Mouse (Mus musculus): ENCODE measurements around the gene Lin52.

DNA sequence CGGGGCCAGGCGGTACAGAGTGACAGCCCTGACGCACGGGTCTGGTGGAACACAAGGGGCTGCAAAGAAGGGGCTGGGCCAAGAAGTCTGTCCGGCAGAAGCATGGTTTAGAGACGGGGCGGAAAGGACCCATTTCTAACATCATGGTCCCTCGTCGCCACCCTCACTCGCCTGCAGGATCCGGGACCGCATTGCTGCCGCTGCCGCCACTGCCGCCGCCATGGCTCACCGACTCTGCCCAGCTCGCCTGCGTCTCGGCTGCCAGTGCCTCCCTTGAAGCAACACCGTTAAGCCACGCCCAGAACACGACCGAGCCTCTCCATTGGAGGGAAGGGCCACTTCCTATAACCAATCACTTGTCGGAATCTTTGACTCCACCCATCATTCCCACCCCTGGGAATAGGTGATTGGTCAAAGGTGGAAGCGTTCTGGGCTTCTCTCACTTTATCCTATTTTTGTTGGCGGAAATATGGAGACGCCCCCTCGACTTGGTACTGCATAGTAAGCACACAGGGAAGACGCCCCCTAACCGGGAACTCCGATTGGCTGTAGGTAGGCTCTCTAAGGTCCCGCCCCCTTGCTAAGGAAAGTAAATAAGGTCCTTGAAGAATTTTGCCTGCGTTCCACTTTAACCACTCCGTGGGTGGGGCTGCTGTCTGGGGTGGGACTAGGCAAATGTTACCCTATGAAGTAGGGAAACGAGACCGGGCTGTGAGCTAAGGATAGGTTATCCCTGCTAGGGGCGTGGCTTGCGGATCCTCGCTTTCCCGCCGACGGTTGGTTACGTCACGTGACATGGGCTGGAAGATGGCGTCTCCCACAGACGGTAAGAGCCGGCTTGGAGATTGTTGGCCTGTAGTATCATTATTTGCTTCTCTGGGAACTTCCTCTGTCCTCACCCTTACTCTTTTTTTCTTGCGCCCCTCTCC lies at the start of gene Lin52, which contains the start of gene Aldh6a1:
- no peak for TF ChIP-seq EP300 (optimal IDR thresholded peaks at IDR 0.05)
- TF ChIP-seq CTCF (IDR thresholded peaks at IDR 0.05; ENCODE audit: low read depth) = no peak; the same call in 1 of the 2 replicates
